Mouse (Mus musculus) thymus, adult 2 months (tissue): Measurements from ENCODE around the gene Pknox2.

Experiments used
- CTCF ChIP-seq: fragments of 200-500 bp; IDR thresholded peaks from 2 replicates; pipeline ENCODE4 v1.5.1; 2012; ENCODE audit warnings: mild to moderate bottlenecking, control low read depth, low read length, moderate library complexity, borderline replicate concordance; ENCODE audit not compliant: control insufficient read depth, poor library complexity, insufficient read depth; ENCODE audit errors: extremely low read depth
- POLR2A ChIP-seq: fragments of 200-500 bp; IDR thresholded peaks from 2 replicates; pipeline ENCODE4 v1.6.1; 2012; ENCODE audit warnings: mild to moderate bottlenecking, low read length, control low read depth, moderate library complexity; ENCODE audit not compliant: control insufficient read depth, poor library complexity, insufficient read depth; ENCODE audit errors: extremely low read depth

DNA sequence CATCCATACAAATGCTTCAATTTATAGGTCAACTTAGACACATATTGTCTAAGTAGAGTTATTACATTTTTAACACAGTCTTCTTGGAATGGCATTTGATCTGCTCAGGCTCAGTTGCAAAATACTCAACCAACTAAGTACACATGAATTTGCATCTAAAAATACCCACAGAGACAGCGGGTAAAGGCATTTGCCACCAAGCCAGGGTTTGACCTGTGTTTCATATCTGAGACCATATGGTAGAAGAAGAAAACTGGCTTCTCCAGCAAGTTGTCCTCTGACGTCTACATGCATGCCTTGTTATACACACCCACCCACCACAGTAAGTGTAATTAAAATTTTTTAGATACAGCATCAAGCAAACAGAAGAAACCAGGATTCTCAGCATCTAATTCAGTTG is 273.4 kb downstream of the Pknox2 start:
- TF ChIP-seq POLR2A (no peak), CTCF (no peak)
